Mouse (Mus musculus) forebrain, postnatal 0 days (tissue): Measurements from ENCODE around the gene Npcd. TPM values are rescaled to one million over a fixed set of nuclear protein-coding genes. Genes with fewer than 3 reads are reported as not detected.

Experiments
- ATAC-seq: fragments of 200-750 bp; cut with Nextera tagmentation; 2 replicates; pipeline ENCODE4 v1.8.0; 2017; ENCODE audit warnings: mild to moderate bottlenecking, moderate library complexity
- DNase-seq: peaks from one replicate; pipeline ENCODE4 v3.0.0-alpha.2; 2015
- H3K27ac ChIP-seq: fragments of 300-500 bp; sonication (generic); 2 replicates; pipeline ENCODE4 v1.5.1; 2014; ENCODE audit warnings: low read depth, mild to moderate bottlenecking, antibody characterized with exemption, low read length, moderate library complexity, mixed read lengths
- H3K27me3 ChIP-seq: fragments of 300-500 bp; sonication (generic); 2 replicates; pipeline ENCODE4 v1.6.1; 2014; ENCODE audit warnings: mild to moderate bottlenecking, low read length, mixed read lengths; ENCODE audit not compliant: insufficient read depth
- H3K36me3 ChIP-seq: fragments of 300-500 bp; sonication (generic); 2 replicates; pipeline ENCODE4 v1.6.1; 2014; ENCODE audit warnings: mild to moderate bottlenecking, moderate library complexity; ENCODE audit not compliant: insufficient read depth
- H3K4me1 ChIP-seq: fragments of 300-500 bp; sonication (generic); 2 replicates; pipeline ENCODE4 v1.6.1; 2014; ENCODE audit warnings: antibody characterized with exemption; ENCODE audit not compliant: insufficient read depth
- H3K4me2 ChIP-seq: fragments of 300-500 bp; sonication (generic); 2 replicates; pipeline ENCODE4 v1.6.1; 2014; ENCODE audit warnings: low read depth, mild to moderate bottlenecking, moderate library complexity
- H3K4me3 ChIP-seq: fragments of 300-500 bp; sonication (generic); 2 replicates; pipeline ENCODE4 v1.5.1; 2014; ENCODE audit warnings: low read depth, low read length, mixed read lengths
- H3K9ac ChIP-seq: fragments of 300-500 bp; sonication (generic); 2 replicates; pipeline ENCODE4 v1.6.1; 2014; ENCODE audit warnings: mild to moderate bottlenecking
- H3K9me3 ChIP-seq: fragments of 300-500 bp; sonication (generic); 2 replicates; pipeline ENCODE4 v1.6.1; 2016; ENCODE audit warnings: low read length
- CTCF ChIP-seq: sonication (generic); IDR thresholded peaks from 2 replicates; pipeline ENCODE4 v1.5.1; 2016; ENCODE audit warnings: antibody characterized with exemption, control low read depth, low read depth
- WGBS: fragments of 180-500 bp; shearing (Covaris S2); extraction: QIAGEN DNeasy Blood & Tissue Kit; methylation state at CpG from one replicate; pipeline ENCODE4 v1.1.7; 2014; 5-methylcytosine and 5-hydroxymethylcytosine counted together
- polyA plus RNA-seq: library from polyadenylated mRNA; unstranded; fragments of >200 nt; fragmentation: Nextera tagmentation; extraction: Ambion mirVana; gene quantifications from 2 replicates; pipeline ENCODE4 v1.2.1, GENCODE M21; 2015
- total RNA-seq: library from RNA; depleted of rRNA; stranded (reverse); fragments of >200 nt; gene quantifications from 2 replicates; pipeline ENCODE4 v1.2.3, GENCODE M21; 2014

Gene Npcd
- total and polyA plus RNA-seq, 2 experiments from 2014 or later: 4.0 to 18.6 TPM

GRCm38 (mm10) chr15:79847100-79847499 is 13.1 kb upstream of the Npcd start:
- DNase-seq: no peak
- WGBS: 13% methylated on average over 5 of the region's 5 CpGs
- H3K9me3 ChIP-seq: no peaks in the 10 kb centered on the region
- H3K36me3 ChIP-seq: no peaks in the 10 kb centered on the region
- H3K4me1 ChIP-seq: no peaks in the 10 kb centered on the region
- H3K4me3 ChIP-seq: no peak overlapping the region
- H3K9ac ChIP-seq: no peak overlapping the region
- no peak overlapping the region for H3K27ac ChIP-seq
- H3K27me3 ChIP-seq: no peaks in the 10 kb centered on the region
- TF ChIP-seq CTCF: no peak
- no peak for ATAC-seq
- no peak overlapping the region for H3K4me2 ChIP-seq

GRCm38 (mm10) chr15:79845986-79846385 is 11.9 kb upstream of the Npcd start:
- no peaks in the 10 kb centered on the region for H3K36me3 ChIP-seq
- ATAC-seq: no peak
- no peak for TF ChIP-seq CTCF
- H3K9me3 ChIP-seq: no peaks in the 10 kb centered on the region
- H3K4me2 ChIP-seq: no peak overlapping the region
- H3K4me1 ChIP-seq: no peaks in the 10 kb centered on the region
- WGBS: 74% methylated on average over 4 of the region's 4 CpGs
- no peak overlapping the region for H3K4me3 ChIP-seq
- H3K27me3 ChIP-seq: no peaks in the 10 kb centered on the region
- DNase-seq: no peak
- no peak overlapping the region for H3K9ac ChIP-seq
- no peak overlapping the region for H3K27ac ChIP-seq

- H3K4me3 ChIP-seq: no peak overlapping the region
- no peaks in the 10 kb centered on the region for H3K9me3 ChIP-seq
- no peak for TF ChIP-seq CTCF
- DNase-seq (no peak), ATAC-seq (no peak)
- no peak overlapping the region for H3K9ac ChIP-seq
- no peaks in the 10 kb centered on the region for H3K4me1 ChIP-seq
- no peaks in the 10 kb centered on the region for H3K36me3 ChIP-seq
- H3K27me3 ChIP-seq: no peaks in the 10 kb centered on the region
- H3K4me2 ChIP-seq: no peak overlapping the region
- WGBS: 86% methylated on average over 3 of the region's 3 CpGs
- H3K27ac ChIP-seq: no peak overlapping the region
Measured at GRCm38 (mm10) chr15:79842985-79843384, 8.9 kb upstream of the Npcd start.

GRCm38 (mm10) chr15:79840281-79840680 is 6.2 kb upstream of the Npcd start:
- no peaks in the 10 kb centered on the region for H3K27me3 ChIP-seq
- no peak overlapping the region for H3K4me2 ChIP-seq
- H3K36me3 ChIP-seq: no peaks in the 10 kb centered on the region
- no peaks in the 10 kb centered on the region for H3K9me3 ChIP-seq
- no peak overlapping the region for H3K4me3 ChIP-seq
- no peaks in the 10 kb centered on the region for H3K4me1 ChIP-seq
- TF ChIP-seq CTCF: no peak
- no peak overlapping the region for H3K9ac ChIP-seq
- ATAC-seq: no peak
- H3K27ac ChIP-seq: no peak overlapping the region
- 69% methylated on average over 2 of the region's 2 CpGs for WGBS
- no peak for DNase-seq

GRCm38 (mm10) chr15:79834881-79835260 is 834 bp upstream of the Npcd start:
- Histone ChIP-seq H3K27ac (peak overlapping the region; percentile 97), H3K36me3 (peaks cover under 1% of the 10 kb centered on the region), H3K27me3 (no peaks in the 10 kb centered on the region), H3K4me3 (peak overlapping the region; percentile 75; the same call in 1 of the 2 replicates), H3K4me2 (peak overlapping the region; percentile 98), H3K9ac (peak overlapping the region; percentile 88; the same call in 1 of the 2 replicates), H3K9me3 (no peaks in the 10 kb centered on the region), H3K4me1 (peaks cover 16% of the 10 kb centered on the region)
- ATAC-seq: no peak
- no peak for TF ChIP-seq CTCF
- no peak for DNase-seq
- 37% methylated on average over 9 of the region's 9 CpGs for WGBS

- DNase-seq (peak; percentile 39), ATAC-seq (no peak; the same call in 1 of the 2 replicates)
- Histone ChIP-seq H3K36me3 (peaks cover 10% of the 10 kb centered on the region), H3K4me1 (peaks cover 16% of the 10 kb centered on the region), H3K27ac (peak overlapping the region; percentile 97), H3K9ac (peak overlapping the region; percentile 88), H3K4me2 (peak overlapping the region; percentile 98), H3K27me3 (no peaks in the 10 kb centered on the region), H3K4me3 (peak overlapping the region; percentile 75), H3K9me3 (no peaks in the 10 kb centered on the region)
- WGBS: under 1% methylated on average over 35 of the region's 41 CpGs
- TF ChIP-seq CTCF: no peak
Measured at GRCm38 (mm10) chr15:79833251-79834050, 586 bp downstream of the Npcd start.
